Mouse (Mus musculus): ENCODE results near the gene Atp4b.
"Not testable (repeated sequence)": the region's sequence is repeated elsewhere in the genome, so short reads cannot be mapped to it uniquely, and the experiment has no call there.

Gene Atp4b

DNA sequence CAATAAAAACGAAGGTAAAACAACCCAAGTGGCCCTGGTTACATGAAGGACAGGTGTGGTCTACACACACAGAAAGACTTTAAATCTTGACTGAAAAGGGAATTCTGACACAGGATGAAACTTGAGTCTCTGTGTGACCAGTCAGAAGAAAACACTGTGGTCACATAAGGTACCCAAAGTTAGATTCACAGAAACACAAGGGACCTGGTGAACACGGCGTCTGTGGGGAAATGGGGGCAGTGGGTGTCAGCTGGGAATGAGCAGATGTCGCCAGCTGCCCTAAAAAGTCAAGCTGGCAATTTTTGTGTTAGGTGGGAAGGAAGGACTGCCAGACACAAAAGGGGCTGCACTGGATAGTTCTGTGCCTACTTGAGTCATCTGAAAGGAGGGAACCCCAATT lies 13.6 kb downstream of the Atp4b start:
- no peak for DNase-seq (ENCODE audit: low read depth in 2 of 2, low spot score in 2 of 2)

- no peak for DNase-seq (ENCODE audit: low read depth in 2 of 2, low spot score in 2 of 2)
Observed at GRCm38 (mm10) chr8:13382536-13382935, 14.1 kb downstream of the Atp4b start.

DNA sequence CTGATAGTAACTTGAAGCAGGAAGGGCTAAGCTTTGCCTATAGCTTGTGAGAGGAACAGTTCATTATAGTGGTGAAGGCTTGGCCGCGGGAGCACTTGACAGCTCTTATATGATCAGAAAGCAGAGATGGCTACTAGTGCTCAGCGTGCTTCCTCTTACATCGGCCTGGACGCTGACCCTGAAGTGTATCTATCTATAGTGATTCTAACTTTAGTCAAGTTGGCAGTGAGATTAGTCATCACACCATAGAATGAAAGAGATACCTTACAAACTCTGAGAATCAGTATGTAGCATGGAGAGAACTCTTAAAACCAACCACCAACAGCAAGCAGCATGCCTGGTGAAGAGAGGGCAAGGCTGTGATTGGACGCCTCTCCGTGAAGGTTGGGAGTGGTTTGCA lies 15.0 kb downstream of the Atp4b start:
- no peak for DNase-seq (ENCODE audit: low read depth in 2 of 2, low spot score in 2 of 2)

GRCm38 (mm10) chr8:13373151-13373662 lies 23.4 kb downstream of the Atp4b start:
- no peak for DNase-seq (ENCODE audit: low read depth in 2 of 2, low spot score in 2 of 2)

DNA sequence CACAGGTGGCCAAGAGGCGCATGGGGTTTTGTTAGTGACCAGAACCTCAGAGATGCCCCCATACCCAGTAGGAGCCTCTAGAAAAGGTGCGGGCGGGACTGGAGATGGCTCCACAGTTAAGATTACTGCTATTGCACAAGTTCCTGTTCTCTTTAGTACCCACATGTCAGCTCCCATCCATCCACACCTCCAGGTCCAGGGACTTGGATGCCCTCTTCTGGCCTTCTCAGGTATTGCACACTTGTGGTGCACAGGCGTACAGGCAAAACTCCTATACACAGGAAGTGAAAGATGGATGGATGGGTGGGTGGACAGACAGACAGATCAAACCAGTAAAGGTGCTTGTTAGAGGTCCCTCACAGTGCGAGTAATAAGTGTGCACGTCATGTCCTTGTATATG lies 34.8 kb downstream of the Atp4b start:
- DNase-seq (ENCODE audit: low read depth in 2 of 2, low spot score in 2 of 2): no peak

- DNase-seq (ENCODE audit: low read depth in 2 of 2, low spot score in 2 of 2): no peak
Observed at GRCm38 (mm10) chr8:13360213-13360612, 36.4 kb downstream of the Atp4b start.

- no peak for DNase-seq (ENCODE audit: low read depth in 2 of 2, low spot score in 2 of 2)
Observed at GRCm38 (mm10) chr8:13356681-13357080, 39.9 kb downstream of the Atp4b start.

- no peak for DNase-seq (ENCODE audit: low read depth in 2 of 2, low spot score in 2 of 2)
Observed at GRCm38 (mm10) chr8:13356221-13356620, 40.4 kb downstream of the Atp4b start.

DNA sequence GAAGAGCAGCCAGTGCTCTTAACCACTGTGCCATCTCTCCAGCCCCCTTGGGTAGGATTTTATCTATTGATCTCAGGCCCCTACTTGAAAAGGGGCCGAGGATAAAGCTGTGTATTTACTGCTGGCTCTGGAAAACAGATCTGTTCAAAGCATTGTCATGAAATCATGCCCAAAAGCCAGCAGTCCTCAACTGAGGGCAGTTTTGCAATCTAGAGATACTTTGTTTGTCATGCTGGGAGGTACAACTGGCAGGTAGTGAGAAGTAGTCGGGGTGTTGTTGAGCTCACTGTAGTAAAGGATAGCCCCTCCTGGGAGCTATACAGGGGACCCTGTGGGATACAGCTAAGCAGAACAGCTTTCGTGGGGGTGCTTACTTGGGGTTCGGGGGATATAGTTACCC lies 42.7 kb downstream of the Atp4b start:
- no peak for DNase-seq (ENCODE audit: low read depth in 2 of 2, low spot score in 2 of 2)

GRCm38 (mm10) chr8:13353155-13353833 lies 43.3 kb downstream of the Atp4b start:
- no peak for DNase-seq (ENCODE audit: low read depth in 2 of 2, low spot score in 2 of 2)

- no peak for DNase-seq (ENCODE audit: low read depth in 2 of 2, low spot score in 2 of 2)
Observed at GRCm38 (mm10) chr8:13352601-13353000, 44.0 kb downstream of the Atp4b start.

DNA sequence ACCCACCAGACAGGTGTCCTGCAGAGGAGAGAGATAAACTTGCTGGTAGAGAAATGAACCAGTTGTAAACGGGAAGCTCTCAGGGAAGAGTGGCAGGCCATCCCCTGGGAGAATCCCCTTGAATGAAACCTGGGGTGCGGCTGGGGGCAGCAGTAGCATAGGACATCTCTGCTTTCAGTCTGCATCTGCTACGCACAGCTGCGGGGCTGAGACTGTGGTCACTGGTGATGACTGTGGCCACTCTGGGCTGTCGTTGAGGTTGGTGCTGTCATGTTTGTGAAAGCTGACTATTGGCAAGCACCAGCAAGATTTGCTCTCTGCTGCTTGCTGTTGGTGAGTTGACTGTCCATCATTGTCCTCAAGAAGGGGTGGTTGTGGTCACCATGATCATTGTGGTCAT lies 45.0 kb downstream of the Atp4b start:
- DNase-seq (ENCODE audit: low read depth in 2 of 2, low spot score in 2 of 2): no peak

DNA sequence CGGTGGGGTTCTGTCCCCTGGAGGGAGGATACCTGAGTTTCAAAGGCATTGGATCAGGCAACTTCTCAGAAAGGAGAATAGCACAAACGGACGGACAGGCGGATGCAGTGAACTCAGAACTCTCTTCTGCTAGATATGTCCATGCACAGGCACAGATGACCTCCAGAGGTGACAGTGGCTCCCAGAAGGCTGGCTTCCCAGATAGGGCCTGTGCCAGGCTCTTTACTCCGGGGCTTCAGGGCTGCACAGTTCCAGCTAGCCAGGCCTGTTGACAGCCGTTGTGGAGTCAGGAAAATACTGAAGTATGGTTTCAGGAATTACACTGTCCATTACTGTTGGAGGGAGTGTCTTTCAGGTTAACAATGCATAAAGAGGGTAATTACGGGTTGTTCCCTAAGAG lies 46.6 kb downstream of the Atp4b start:
- DNase-seq (ENCODE audit: low read depth in 2 of 2, low spot score in 2 of 2): no peak

DNA sequence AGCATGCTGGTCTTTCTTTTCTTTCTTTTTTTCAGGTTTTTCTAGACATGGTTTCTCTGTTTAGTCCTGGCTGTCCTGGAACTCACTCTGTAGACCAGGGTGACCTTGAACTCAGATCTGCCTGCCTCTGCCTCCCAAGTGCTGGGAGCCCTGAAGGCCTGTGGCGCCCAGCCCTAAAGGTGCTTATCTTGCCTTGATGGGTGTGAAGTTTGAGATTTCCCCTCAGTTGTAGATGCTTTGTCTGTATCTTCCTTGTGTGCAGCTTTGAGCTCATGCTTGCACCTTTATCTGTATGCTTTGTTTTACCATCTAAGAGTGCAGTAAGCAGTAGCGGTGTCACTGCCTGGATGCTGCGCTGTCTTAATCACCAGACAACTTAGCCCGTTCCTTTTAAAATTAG lies 53.5 kb downstream of the Atp4b start:
- DNase-seq (ENCODE audit: low read depth in 2 of 2, low spot score in 2 of 2): no peak

DNA sequence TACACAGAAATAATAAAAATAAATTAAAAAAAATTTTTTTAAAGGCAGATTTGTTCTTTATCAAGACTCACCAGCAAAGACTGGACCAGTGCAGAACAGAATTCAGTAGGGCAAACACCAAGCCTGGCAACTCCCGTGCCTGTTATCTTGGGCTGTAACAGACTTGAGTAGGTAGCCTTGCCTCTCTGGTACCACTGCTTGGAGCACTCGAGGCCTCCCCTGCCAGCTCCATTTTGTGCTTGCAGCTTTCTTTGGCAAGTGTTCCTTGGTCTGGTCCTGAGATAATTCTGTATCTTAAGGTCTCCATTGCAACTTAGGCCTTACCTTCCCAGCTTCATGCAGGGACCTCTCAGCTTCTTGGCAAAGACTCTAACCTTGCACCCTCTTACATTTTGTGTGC lies 54.3 kb downstream of the Atp4b start:
- no peak for DNase-seq (ENCODE audit: low read depth in 2 of 2, low spot score in 2 of 2)

DNA sequence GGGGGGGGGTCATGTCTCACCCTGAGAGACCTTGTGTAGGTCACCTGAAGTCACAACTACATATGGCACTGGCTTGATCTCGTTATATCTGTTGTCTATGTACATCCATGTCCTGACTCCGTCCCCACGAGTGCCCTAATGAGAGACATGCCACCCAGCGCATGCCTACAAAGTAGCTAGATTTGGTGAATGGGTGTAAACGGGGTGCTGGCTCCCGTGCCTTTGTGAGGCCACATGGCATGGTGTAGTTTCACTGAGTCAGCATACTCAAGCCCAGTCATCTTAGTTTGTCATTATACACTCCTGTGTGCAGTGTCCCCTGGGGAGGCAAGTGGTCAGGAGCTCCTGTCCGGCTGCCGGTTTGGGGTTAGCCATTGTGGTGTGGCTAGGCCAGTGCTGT lies 56.0 kb downstream of the Atp4b start:
- DNase-seq (ENCODE audit: low read depth in 2 of 2, low spot score in 2 of 2): no peak

- DNase-seq (ENCODE audit: low read depth in 2 of 2, low spot score in 2 of 2): no peak
Observed at GRCm38 (mm10) chr8:13339646-13339990, 57.0 kb downstream of the Atp4b start.

GRCm38 (mm10) chr8:13338901-13339645 lies 57.6 kb downstream of the Atp4b start:
- peak in 1 of 2 experiments; percentile 4 for DNase-seq (ENCODE audit: low read depth in 2 of 2, low spot score in 2 of 2)

- DNase-seq (ENCODE audit: low read depth in 2 of 2, low spot score in 2 of 2): peak; percentile 41 to 50
Observed at GRCm38 (mm10) chr8:13338255-13338860, 58.3 kb downstream of the Atp4b start, which contains the start of gene Tfdp1. Tfdp1 (plus strand) TSS chr8:13338751.

GRCm38 (mm10) chr8:13337678-13338077 lies 58.9 kb downstream of the Atp4b start:
- DNase-seq (ENCODE audit: low read depth in 2 of 2, low spot score in 2 of 2): no peak

- DNase-seq (ENCODE audit: low read depth in 2 of 2, low spot score in 2 of 2): not testable (repeated sequence)
Observed at GRCm38 (mm10) chr8:13337245-13337644, 59.4 kb downstream of the Atp4b start.

All from CD8-positive naive resting alpha-beta T cell, adult 2 months (primary cell).